Mouse (Mus musculus) urinary bladder, postnatal 14 days (tissue): ENCODE data around the gene Kalrn.
A peak's percentile ranks its signal among the peaks of the same experiment; 100 is the strongest.
"Not testable (repeated sequence)": the region's sequence is repeated elsewhere in the genome, so short reads cannot be mapped to it uniquely, and the experiment has no call there.

ENCODE experiments used
- DNase-seq: peaks from one replicate; pipeline ENCODE4 v3.0.0; 2021; ENCODE audit warnings: low spot score

Gene Kalrn

GRCm38 (mm10) chr16:34110840-34111625 is 462.3 kb downstream of the Kalrn start:
- no peak for DNase-seq

- DNase-seq = no peak
Measured at GRCm38 (mm10) chr16:34104427-34104826, 468.9 kb downstream of the Kalrn start.

GRCm38 (mm10) chr16:34102742-34103141 is 470.6 kb downstream of the Kalrn start:
- no peak for DNase-seq

- DNase-seq = no peak
Measured at GRCm38 (mm10) chr16:34099795-34100194, 473.5 kb downstream of the Kalrn start.

- peak; percentile 76 for DNase-seq
Measured at GRCm38 (mm10) chr16:34095548-34096141, 477.7 kb downstream of the Kalrn start.

GRCm38 (mm10) chr16:34095093-34095465 is 478.3 kb downstream of the Kalrn start:
- DNase-seq = no peak

- peak; percentile 16 for DNase-seq
Measured at GRCm38 (mm10) chr16:34094446-34095092, 478.8 kb downstream of the Kalrn start.

GRCm38 (mm10) chr16:34093734-34094445 is 479.4 kb downstream of the Kalrn start:
- DNase-seq = no peak

GRCm38 (mm10) chr16:34089528-34090095 is 483.7 kb downstream of the Kalrn start:
- DNase-seq = no peak

- no peak for DNase-seq
Measured at GRCm38 (mm10) chr16:34089022-34089421, 484.3 kb downstream of the Kalrn start.

- DNase-seq = no peak
Measured at GRCm38 (mm10) chr16:34088331-34088730, 485.0 kb downstream of the Kalrn start.

- DNase-seq = no peak
Measured at GRCm38 (mm10) chr16:34084135-34084920, 489.0 kb downstream of the Kalrn start.

GRCm38 (mm10) chr16:34082494-34083469 is 490.6 kb downstream of the Kalrn start:
- DNase-seq = no peak

- DNase-seq = no peak
Measured at GRCm38 (mm10) chr16:34081683-34082438, 491.5 kb downstream of the Kalrn start.

GRCm38 (mm10) chr16:34081314-34081682 is 492.0 kb downstream of the Kalrn start:
- DNase-seq = not testable (repeated sequence)

GRCm38 (mm10) chr16:34080818-34081217 is 492.5 kb downstream of the Kalrn start:
- peak; percentile 14 for DNase-seq

GRCm38 (mm10) chr16:34079511-34079910 is 493.8 kb downstream of the Kalrn start:
- DNase-seq = no peak

GRCm38 (mm10) chr16:34078732-34079131 is 494.6 kb downstream of the Kalrn start:
- DNase-seq = no peak

- DNase-seq = no peak
Measured at GRCm38 (mm10) chr16:34076101-34076500, 497.2 kb downstream of the Kalrn start.
